Mouse (Mus musculus) forebrain, embryonic 15.5 days (tissue): Measurements from ENCODE around the gene Hsf4. TPM values are rescaled to one million over a fixed set of nuclear protein-coding genes. Genes with fewer than 3 reads are reported as not detected.

ENCODE experiments used
- ATAC-seq: fragments of 200-750 bp; cut with Nextera tagmentation; replicated peaks from 2 replicates; pipeline ENCODE4 v1.8.0; 2017; ENCODE audit warnings: mild to moderate bottlenecking, moderate TSS enrichment, moderate library complexity
- H3K27ac ChIP-seq: fragments of 300-500 bp; sonication (generic); replicated peaks from 2 replicates; pipeline ENCODE4 v1.5.1; 2015; ENCODE audit warnings: mild to moderate bottlenecking, inconsistent platforms
- H3K27me3 ChIP-seq: fragments of 300-500 bp; sonication (generic); 2 replicates; pipeline ENCODE4 v1.6.1; 2015; ENCODE audit warnings: inconsistent platforms
- H3K36me3 ChIP-seq: fragments of 300-500 bp; sonication (generic); 2 replicates; pipeline ENCODE4 v1.6.1; 2015; ENCODE audit warnings: mild to moderate bottlenecking, inconsistent platforms
- H3K4me1 ChIP-seq: fragments of 300-500 bp; sonication (generic); 2 replicates; pipeline ENCODE4 v1.6.1; 2015; ENCODE audit warnings: inconsistent platforms
- H3K4me2 ChIP-seq: fragments of 300-500 bp; sonication (generic); replicated peaks from 2 replicates; pipeline ENCODE4 v1.6.1; 2015; ENCODE audit warnings: mild to moderate bottlenecking, inconsistent platforms
- H3K4me3 ChIP-seq: fragments of 300-500 bp; sonication (generic); 2 replicates; pipeline ENCODE4 v1.5.1; 2015; ENCODE audit warnings: mild to moderate bottlenecking, inconsistent platforms
- H3K9ac ChIP-seq: fragments of 300-500 bp; sonication (generic); replicated peaks from 2 replicates; pipeline ENCODE4 v1.6.1; 2015; ENCODE audit warnings: mild to moderate bottlenecking, inconsistent platforms
- H3K9me3 ChIP-seq: fragments of 300-500 bp; sonication (generic); 2 replicates; pipeline ENCODE4 v1.6.1; 2016; ENCODE audit warnings: inconsistent platforms
- WGBS: fragments of 180-500 bp; shearing (Covaris S2); methylation state at CpG from one replicate; pipeline ENCODE4 v1.1.7; 2015; ENCODE audit warnings: mixed read lengths; 5-methylcytosine and 5-hydroxymethylcytosine counted together
- polyA plus RNA-seq: library from polyadenylated mRNA; unstranded; fragments of >200 nt; fragmentation: Nextera tagmentation; extraction: Ambion mirVana; gene quantifications from 2 replicates; pipeline ENCODE4 v1.2.1, GENCODE M21; 2015

Gene Hsf4
- polyA plus RNA-seq, 1 experiment from 2014 or later, result 0.34 TPM

DNA sequence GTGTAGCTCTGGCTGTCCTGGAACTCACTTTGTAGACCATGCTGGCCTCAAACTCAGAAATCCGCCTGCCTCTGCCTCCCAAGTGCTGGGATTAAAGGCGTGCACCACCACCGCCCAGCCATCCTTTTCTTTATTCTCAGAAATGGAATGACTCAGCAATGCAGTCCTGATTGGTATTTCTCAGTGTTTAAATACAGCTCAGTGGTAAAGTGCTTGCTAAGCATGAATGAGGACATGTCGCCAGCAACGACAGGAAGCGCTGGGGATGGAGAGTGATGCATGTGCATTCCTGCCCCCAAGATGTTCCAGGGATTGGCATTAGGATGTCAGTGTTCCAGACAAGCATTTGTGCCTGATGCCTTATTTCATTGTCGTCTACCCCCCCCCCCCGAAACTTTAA lies 33.8 kb downstream of the Hsf4 start:
- Histone ChIP-seq H3K9ac (no peak overlapping the region), H3K4me1 (peaks cover 25% of the 10 kb centered on the region), H3K36me3 (peaks cover 57% of the 10 kb centered on the region), H3K4me2 (no peak overlapping the region), H3K27ac (no peak overlapping the region), H3K27me3 (no peaks in the 10 kb centered on the region), H3K4me3 (no peak overlapping the region), H3K9me3 (no peaks in the 10 kb centered on the region)
- no peak for ATAC-seq
- WGBS, result 83% methylated on average over 8 of the region's 8 CpGs

DNA sequence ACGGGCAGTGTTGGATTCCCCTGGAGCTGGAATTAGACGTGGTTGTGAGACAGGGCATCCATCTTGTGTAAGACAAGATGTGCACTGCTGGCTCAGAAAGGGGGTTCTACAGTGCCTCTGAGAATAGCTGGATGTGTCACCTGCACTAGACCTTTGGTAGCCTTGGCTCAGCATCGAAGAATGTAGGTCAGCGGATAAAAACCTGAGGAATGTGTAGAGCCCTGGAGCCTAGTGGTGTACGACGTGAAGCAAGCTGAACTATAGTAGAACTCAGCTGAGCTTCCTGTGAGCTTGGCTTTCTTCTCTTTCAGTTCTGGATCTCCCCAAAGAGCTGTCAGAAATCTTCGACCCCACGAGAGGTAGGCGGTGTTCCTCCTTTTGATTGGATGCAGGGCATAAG lies 34.3 kb downstream of the Hsf4 start:
- Histone ChIP-seq H3K9me3 (no peaks in the 10 kb centered on the region), H3K36me3 (peaks cover 57% of the 10 kb centered on the region), H3K4me1 (peaks cover 21% of the 10 kb centered on the region), H3K9ac (no peak overlapping the region), H3K4me2 (no peak overlapping the region), H3K27ac (no peak overlapping the region), H3K27me3 (no peaks in the 10 kb centered on the region), H3K4me3 (no peak overlapping the region)
- ATAC-seq, result no peak
- WGBS, result 88% methylated on average over 9 of the region's 9 CpGs

- H3K4me2 ChIP-seq, result no peak overlapping the region
- no peak overlapping the region for H3K27ac ChIP-seq
- H3K9ac ChIP-seq, result no peak overlapping the region
- H3K4me3 ChIP-seq, result no peak overlapping the region
- no peaks in the 10 kb centered on the region for H3K9me3 ChIP-seq
- peaks cover 56% of the 10 kb centered on the region for H3K36me3 ChIP-seq
- H3K4me1 ChIP-seq, result peaks cover 14% of the 10 kb centered on the region
- 68% methylated on average over 9 of the region's 9 CpGs for WGBS
- ATAC-seq, result 0 out of 2 replicates have a peak, but pooled peaks have one; percentile 13
- no peaks in the 10 kb centered on the region for H3K27me3 ChIP-seq
Measured at GRCm38 (mm10) chr8:105304325-105305210, 35.0 kb downstream of the Hsf4 start.

- H3K4me2 ChIP-seq, result peak within 1 kb of the TSS; percentile 23
- H3K9me3 ChIP-seq, result no peaks in the 10 kb centered on the region
- peaks cover 14% of the 10 kb centered on the region for H3K4me1 ChIP-seq
- 9% methylated on average over 30 of the region's 30 CpGs for WGBS
- H3K36me3 ChIP-seq, result peaks cover 47% of the 10 kb centered on the region
- H3K9ac ChIP-seq, result peak within 1 kb of the TSS; percentile 3; the same call in 1 of the 2 replicates
- peak; percentile 52 for ATAC-seq
- H3K27ac ChIP-seq, result no peak within 1 kb of the TSS
- no peak within 1 kb of the TSS for H3K4me3 ChIP-seq
- H3K27me3 ChIP-seq, result no peaks in the 10 kb centered on the region
Measured at GRCm38 (mm10) chr8:105305211-105306145, 35.9 kb downstream of the Hsf4 start, which contains the start of gene Elmo3. Gene Elmo3 (plus strand): TSS chr8:105305601.

DNA sequence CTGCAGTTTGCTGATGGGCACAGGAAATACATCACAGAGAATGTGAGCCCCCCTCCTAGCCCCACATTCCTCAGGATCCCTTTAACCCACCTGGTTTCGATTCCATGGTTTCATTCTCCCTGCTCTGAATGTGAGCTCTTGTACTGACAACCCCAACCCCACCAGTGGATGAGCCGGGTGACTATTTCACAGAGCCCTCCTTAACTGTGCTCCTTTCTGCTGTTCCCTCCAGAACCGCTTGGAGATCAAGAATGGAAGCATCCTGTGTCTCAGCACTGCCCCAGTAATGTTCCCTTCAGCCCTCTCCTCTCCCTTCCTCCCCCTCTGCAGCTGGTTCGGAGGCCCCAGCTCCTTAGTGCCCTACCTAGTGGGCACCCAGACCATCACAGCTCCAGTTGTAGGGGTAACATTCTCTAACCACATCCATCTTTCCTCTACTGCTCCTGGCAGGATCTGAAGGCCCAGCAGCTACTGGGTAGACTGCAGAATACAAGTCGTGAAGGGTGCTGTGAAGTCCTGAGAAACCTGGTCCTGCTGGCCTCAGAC lies 36.6 kb downstream of the Hsf4 start:
- H3K27ac ChIP-seq, result no peak overlapping the region
- H3K4me1 ChIP-seq, result peaks cover 14% of the 10 kb centered on the region
- WGBS, result 70% methylated on average over 5 of the region's 5 CpGs
- no peaks in the 10 kb centered on the region for H3K9me3 ChIP-seq
- no peak overlapping the region for H3K4me3 ChIP-seq
- 0 out of 2 replicates have a peak overlapping the region, but pooled peaks have one; percentile 23 for H3K4me2 ChIP-seq
- 0 out of 2 replicates have a peak, but pooled peaks have one; percentile 11 for ATAC-seq
- H3K9ac ChIP-seq, result no peak overlapping the region
- H3K36me3 ChIP-seq, result peaks cover 43% of the 10 kb centered on the region
- no peaks in the 10 kb centered on the region for H3K27me3 ChIP-seq

GRCm38 (mm10) chr8:105307670-105308069 lies 38.1 kb downstream of the Hsf4 start:
- no peaks in the 10 kb centered on the region for H3K27me3 ChIP-seq
- H3K4me1 ChIP-seq, result peaks cover 14% of the 10 kb centered on the region
- H3K36me3 ChIP-seq, result peaks cover 39% of the 10 kb centered on the region
- no peak overlapping the region for H3K27ac ChIP-seq
- ATAC-seq, result no peak
- no peaks in the 10 kb centered on the region for H3K9me3 ChIP-seq
- H3K4me3 ChIP-seq, result no peak overlapping the region
- no peak overlapping the region for H3K4me2 ChIP-seq
- WGBS, result 95% methylated on average over 13 of the region's 13 CpGs
- H3K9ac ChIP-seq, result no peak overlapping the region

DNA sequence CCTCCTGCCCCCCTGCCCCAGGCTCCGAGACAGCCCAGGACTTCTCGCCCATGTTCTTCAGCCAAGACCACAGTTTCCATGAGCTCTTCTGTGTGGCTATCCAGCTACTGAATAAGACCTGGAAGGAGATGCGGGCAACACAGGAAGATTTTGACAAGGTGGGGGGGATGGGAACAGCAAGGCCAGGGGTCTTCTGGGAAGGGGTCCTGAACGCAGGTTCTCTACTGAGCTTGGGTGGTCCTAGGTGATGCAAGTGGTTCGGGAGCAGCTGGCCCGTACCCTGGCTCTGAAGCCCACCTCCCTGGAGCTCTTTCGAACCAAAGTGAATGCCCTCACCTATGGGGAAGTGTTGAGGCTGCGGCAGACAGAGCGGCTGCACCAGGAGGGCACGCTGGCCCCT lies 38.8 kb downstream of the Hsf4 start:
- no peak overlapping the region for H3K4me3 ChIP-seq
- H3K4me2 ChIP-seq, result no peak overlapping the region
- H3K36me3 ChIP-seq, result peaks cover 37% of the 10 kb centered on the region
- no peaks in the 10 kb centered on the region for H3K27me3 ChIP-seq
- no peak overlapping the region for H3K27ac ChIP-seq
- 91% methylated on average over 10 of the region's 10 CpGs for WGBS
- no peak overlapping the region for H3K9ac ChIP-seq
- no peak for ATAC-seq
- H3K4me1 ChIP-seq, result peaks cover 14% of the 10 kb centered on the region
- H3K9me3 ChIP-seq, result no peaks in the 10 kb centered on the region

DNA sequence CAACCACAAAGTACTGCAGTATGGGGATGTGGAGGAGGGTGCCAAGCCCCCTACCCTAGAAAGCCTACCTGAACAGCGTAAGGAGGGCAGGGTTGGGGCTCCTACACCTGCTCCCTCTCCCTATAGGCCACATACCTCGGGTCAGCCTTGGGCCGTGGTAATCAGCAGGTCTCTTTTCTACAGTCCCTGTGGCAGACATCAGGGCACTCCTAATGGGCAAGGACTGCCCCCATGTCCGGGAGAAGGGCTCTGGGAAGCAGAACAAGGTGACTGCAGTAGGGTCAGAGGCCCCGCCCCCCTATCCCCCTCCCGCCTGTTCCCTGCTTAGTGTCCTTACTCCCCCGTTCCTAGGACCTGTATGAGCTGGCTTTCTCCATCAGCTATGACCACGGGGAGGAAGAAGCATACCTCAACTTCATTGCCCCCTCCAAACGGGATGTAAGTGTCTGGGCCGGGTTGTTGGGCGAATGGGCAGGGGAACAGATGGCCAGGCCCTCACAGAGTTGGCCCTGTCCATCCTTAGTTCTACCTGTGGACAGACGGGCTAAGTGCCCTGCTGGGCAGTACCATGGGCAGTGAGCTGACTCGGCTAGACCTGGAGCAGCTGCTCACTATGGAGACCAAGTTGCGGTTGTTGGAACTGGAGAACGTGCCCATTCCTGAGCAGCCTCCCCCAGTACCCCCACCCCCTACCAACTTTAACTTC lies 39.7 kb downstream of the Hsf4 start:
- no peaks in the 10 kb centered on the region for H3K9me3 ChIP-seq
- H3K9ac ChIP-seq, result no peak overlapping the region
- H3K4me1 ChIP-seq, result peaks cover 14% of the 10 kb centered on the region
- peaks cover 40% of the 10 kb centered on the region for H3K36me3 ChIP-seq
- no peak overlapping the region for H3K4me3 ChIP-seq
- H3K27ac ChIP-seq, result no peak overlapping the region
- no peaks in the 10 kb centered on the region for H3K27me3 ChIP-seq
- 77% methylated on average over 15 of the region's 15 CpGs for WGBS
- H3K4me2 ChIP-seq, result no peak overlapping the region
- no peak for ATAC-seq

- 86% methylated on average over 8 of the region's 8 CpGs for WGBS
- H3K9me3 ChIP-seq, result no peaks in the 10 kb centered on the region
Measured at GRCm38 (mm10) chr8:105310118-105310517, 40.5 kb downstream of the Hsf4 start.

GRCm38 (mm10) chr8:105311718-105312117 lies 42.1 kb downstream of the Hsf4 start:
- Histone ChIP-seq H3K9ac (no peak overlapping the region), H3K4me2 (no peak overlapping the region), H3K4me3 (no peak overlapping the region), H3K36me3 (peaks cover 51% of the 10 kb centered on the region; the same call in 1 of the 2 replicates), H3K27me3 (no peaks in the 10 kb centered on the region), H3K4me1 (no peaks in the 10 kb centered on the region), H3K9me3 (no peaks in the 10 kb centered on the region), H3K27ac (no peak overlapping the region)
- 92% methylated on average over 1 of the region's 1 CpGs for WGBS
- ATAC-seq, result no peak

More at GRCm38 (mm10) chr8:105310118-105310517, 40.5 kb downstream of the Hsf4 start:
- Histone ChIP-seq H3K4me1 (peaks cover 10% of the 10 kb centered on the region), H3K4me2 (no peak overlapping the region), H3K27me3 (no peaks in the 10 kb centered on the region), H3K36me3 (peaks cover 40% of the 10 kb centered on the region; the same call in 1 of the 2 replicates), H3K9ac (no peak overlapping the region), H3K27ac (no peak overlapping the region), H3K4me3 (no peak overlapping the region)
- no peak for ATAC-seq

GRCm38 (mm10) chr8:105312891-105313481 lies 43.4 kb downstream of the Hsf4 start:
- Histone ChIP-seq H3K27me3 (no peaks in the 10 kb centered on the region), H3K4me1 (no peaks in the 10 kb centered on the region), H3K36me3 (peaks cover 47% of the 10 kb centered on the region; the same call in 1 of the 2 replicates), H3K27ac (no peak overlapping the region), H3K9ac (no peak overlapping the region), H3K9me3 (no peaks in the 10 kb centered on the region), H3K4me3 (no peak overlapping the region), H3K4me2 (no peak overlapping the region)
- ATAC-seq, result no peak
- WGBS, result 93% methylated on average over 8 of the region's 8 CpGs
